ENCODE assay signal across 13 mouse cellular contexts in genomic region chr3:65612387-65612786, GRCm38 (mm10). TPM values are rescaled to one million over a fixed set of nuclear protein-coding genes. Genes with fewer than 3 reads are reported as not detected.
DNase-seq lines count a peak whose midpoint lies in the region; ATAC-seq and TF ChIP-seq lines count a peak whose summit lies in the region.
"Had no signal": no experiment of that assay in that cellular context is flagged by ENCODE, and none has a peak within 500 bp of the region (broad histone marks: within the 10 kb centered on the region; RNA-seq: fewer than 3 reads in every experiment).

No protein-coding gene starts in this region.

- peak; percentile 35; the same call in 1 of the 2 replicates for ATAC-seq in hindbrain, postnatal 0 days
- ATAC-seq in hindbrain, embryonic 13.5 days (ENCODE audit: low FRiP score), result no peak

- 0 out of 2 replicates have a peak overlapping the region, but pooled peaks have one; percentile 5 for H3K4me2 ChIP-seq in hindbrain, postnatal 0 days (ENCODE audit: low read depth, low read length)
- no peak overlapping the region for H3K4me2 ChIP-seq in hindbrain, embryonic 13.5 days
- H3K4me2 ChIP-seq: heart, embryonic 13.5 days; neural tube, embryonic 13.5 days had no signal

- no peaks in the 10 kb centered on the region for H3K9me3 ChIP-seq in hindbrain, postnatal 0 days (ENCODE audit: low read length)
- no peaks in the 10 kb centered on the region for H3K9me3 ChIP-seq in hindbrain, embryonic 13.5 days
- H3K9me3 ChIP-seq: G1E; heart, embryonic 13.5 days; neural tube, embryonic 13.5 days had no signal

- DNase-seq in adrenal gland, postnatal 10 days, result peak; percentile 8
- DNase-seq in adrenal gland, postnatal 25 days, result no peak
- DNase-seq in hindbrain, postnatal 0 days (ENCODE audit: low spot score), result peak; percentile 30
- peak; percentile 50 to 67 for DNase-seq in right cerebral cortex, postnatal 10 days (ENCODE audit: low spot score in 2 of 2)
- DNase-seq in right cerebral cortex, postnatal 14 days, result no peak
- DNase-seq in retina, embryonic 14.5 days (ENCODE audit: low spot score), result no peak
- no peak for DNase-seq in adrenal gland, adult 2 months
- DNase-seq: adrenal gland, adult 8-10 months; kidney, adult 8-10 months had no signal

- TF ChIP-seq CTCF in hindbrain, postnatal 0 days (IDR thresholded peaks at IDR 0.05; ENCODE audit: low read depth), result no peak

- no peak overlapping the region for H3K9ac ChIP-seq in hindbrain, postnatal 0 days (replicated peaks; ENCODE audit: low read length)
- no peak overlapping the region for H3K9ac ChIP-seq in hindbrain, embryonic 13.5 days
- H3K9ac ChIP-seq: heart, embryonic 13.5 days; neural tube, embryonic 13.5 days had no signal

- 53% methylated on average over 6 of the region's 6 CpGs for WGBS in hindbrain, postnatal 0 days
- WGBS in hindbrain, embryonic 13.5 days, result 65% methylated on average over 6 of the region's 6 CpGs

- H3K27me3 ChIP-seq in hindbrain, postnatal 0 days (ENCODE audit: insufficient read depth, low read length), result no peaks in the 10 kb centered on the region
- H3K27me3 ChIP-seq in hindbrain, embryonic 13.5 days, result no peaks in the 10 kb centered on the region
- H3K27me3 ChIP-seq: heart, embryonic 13.5 days; neural tube, embryonic 13.5 days had no signal

- H3K4me3 ChIP-seq in hindbrain, postnatal 0 days (ENCODE audit: low read length), result no peak overlapping the region
- no peak overlapping the region for H3K4me3 ChIP-seq in hindbrain, embryonic 13.5 days
- H3K4me3 ChIP-seq: heart, embryonic 13.5 days; neural tube, embryonic 13.5 days had no signal

- peak overlapping the region; percentile 56; the same call in 1 of the 2 replicates for H3K27ac ChIP-seq in hindbrain, postnatal 0 days
- H3K27ac ChIP-seq in hindbrain, embryonic 13.5 days, result no peak overlapping the region
- H3K27ac ChIP-seq: heart, embryonic 13.5 days; neural tube, embryonic 13.5 days had no signal

- H3K4me1 ChIP-seq in hindbrain, postnatal 0 days (ENCODE audit: insufficient read depth, low read length), result no peaks in the 10 kb centered on the region; the same call in 1 of the 2 replicates
- 0 out of 2 replicates have a peak, but pooled peaks cover 3% of the 10 kb centered on the region for H3K4me1 ChIP-seq in hindbrain, embryonic 13.5 days (replicated peaks)
- H3K4me1 ChIP-seq: neural tube, embryonic 13.5 days had no signal

- H3K36me3 ChIP-seq in hindbrain, postnatal 0 days (ENCODE audit: insufficient read depth, low read length), result no peaks in the 10 kb centered on the region
- H3K36me3 ChIP-seq in hindbrain, embryonic 13.5 days, result no peaks in the 10 kb centered on the region
- H3K36me3 ChIP-seq: G1E; heart, embryonic 13.5 days; neural tube, embryonic 13.5 days had no signal

RNA-seq across cellular contexts. Expression of gene Lekr1, which starts 53.6 kb away (rescaled TPM):
- total RNA-seq in adrenal gland, postnatal 10 days (2021), result 1 to 10 TPM; 3.6 to 4.3 TPM
- 2.2 and 5.2 TPM in 2 replicates for total RNA-seq in adrenal gland, postnatal 25 days (2021)
- 2.5 and 2.9 TPM in 2 replicates for total RNA-seq in hindbrain, postnatal 0 days (2014; rRNA removed)
- 6.6 and 6.8 TPM in 2 replicates for polyA plus RNA-seq in hindbrain, postnatal 0 days (2015; fragmentation: Nextera tagmentation; extraction: Ambion mirVana)
- polyA plus RNA-seq in hindbrain, embryonic 13.5 days (2015; fragmentation: Nextera tagmentation; extraction: Ambion mirVana), result 6.7 and 8.6 TPM in 2 replicates
- total RNA-seq in adrenal gland, adult 2 months (2021), result 1 to 10 TPM; 2.5 to 4.6 TPM
- 0.10 TPM in 1 of 2 replicates, not detected in the other for polyA plus RNA-seq in adrenal gland, adult 2 months (2012; rRNA removed)
- polyA plus RNA-seq: G1E had no signal

Comparison
In these comparisons a context has a peak if more than half of its experiments do, and no peak if none do; other contexts are left out.
1. DNase-seq: peak in adrenal gland, postnatal 10 days (single experiment), hindbrain, postnatal 0 days (single experiment) and right cerebral cortex, postnatal 10 days (2 of 2); none in adrenal gland, postnatal 25 days (single experiment), right cerebral cortex, postnatal 14 days (single experiment), retina, embryonic 14.5 days (single experiment) and adrenal gland, adult 2 months (single experiment).